8 mouse cellular contexts compared by ENCODE assay signal in the genomic region with DNA sequence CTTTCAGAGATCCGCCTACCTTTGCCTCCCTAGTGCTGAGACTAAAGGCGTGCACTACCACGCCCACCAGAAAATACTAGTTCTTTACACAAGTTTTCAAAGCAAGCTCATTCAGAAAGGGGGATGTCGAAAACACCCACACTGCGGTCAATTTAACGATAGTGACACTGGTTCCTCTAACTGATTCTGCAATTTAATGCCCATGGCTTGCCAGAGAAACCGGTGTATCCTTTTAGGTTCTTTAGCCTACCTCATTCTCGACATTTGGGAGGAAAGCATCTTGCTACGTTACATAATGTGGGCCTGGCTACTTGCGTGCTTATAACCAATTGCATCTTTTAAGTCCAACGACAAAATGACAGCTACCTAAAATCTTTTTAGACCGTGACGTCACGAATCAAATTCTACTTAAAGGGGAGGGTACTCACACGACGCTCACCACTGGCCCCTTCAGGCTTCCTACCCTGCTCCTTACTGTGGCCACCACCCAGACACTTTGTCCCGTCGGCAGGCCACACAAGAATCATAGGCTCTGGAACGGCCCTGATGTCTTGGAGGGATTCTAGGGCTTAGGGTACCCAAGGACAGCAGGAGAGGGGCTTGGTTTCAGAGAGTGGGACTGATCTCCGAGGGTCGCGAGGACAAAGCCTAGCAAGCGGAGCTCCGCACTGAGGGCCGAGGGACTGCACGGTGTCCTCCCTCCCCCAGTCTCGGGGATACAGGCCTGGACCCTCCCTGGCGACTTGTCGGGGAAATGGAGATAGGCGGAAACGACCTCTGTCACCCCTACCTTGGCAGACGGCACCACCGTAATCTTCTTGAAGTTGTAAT. TPM values are rescaled to one million over a fixed set of nuclear protein-coding genes. Genes with fewer than 3 reads are reported as not detected.
DNase-seq lines count a peak whose midpoint lies in the region; ATAC-seq and TF ChIP-seq lines count a peak whose summit lies in the region.

No protein-coding gene starts in this region.

- H3K4me1 ChIP-seq in heart, embryonic 14.5 days (ENCODE audit: control insufficient read depth in 2 of 2, insufficient read depth in 2 of 2, low read length in 2 of 2): peaks cover 4 to 15% of the 10 kb centered on the region in 2 experiments
- no peaks in the 10 kb centered on the region for H3K4me1 ChIP-seq in brown adipose tissue, adult 24 weeks (ENCODE audit: control insufficient read depth, insufficient read depth, insufficient read length, low read length)
- H3K4me1 ChIP-seq in hindbrain, embryonic 12.5 days: peaks cover 12% of the 10 kb centered on the region
- 0 out of 2 replicates have a peak, but pooled peaks cover 3% of the 10 kb centered on the region for H3K4me1 ChIP-seq in stomach, postnatal 0 days (replicated peaks; ENCODE audit: control insufficient read depth, insufficient read depth)

- H3K27me3 ChIP-seq in heart, embryonic 14.5 days (ENCODE audit: control insufficient read depth, insufficient read depth, low read length): no peaks in the 10 kb centered on the region
- H3K27me3 ChIP-seq in hindbrain, embryonic 12.5 days: no peaks in the 10 kb centered on the region
- no peaks in the 10 kb centered on the region for H3K27me3 ChIP-seq in stomach, postnatal 0 days (ENCODE audit: control insufficient read depth, insufficient read depth, low read length)

- H3K4me2 ChIP-seq in heart, embryonic 14.5 days (ENCODE audit: low read length): peak overlapping the region; percentile 81
- H3K4me2 ChIP-seq in hindbrain, embryonic 12.5 days (replicated peaks): peak overlapping the region; percentile 81
- H3K4me2 ChIP-seq in stomach, postnatal 0 days (replicated peaks; ENCODE audit: low read depth): peak overlapping the region; percentile 63

- TF ChIP-seq CTCF in stomach, postnatal 0 days (IDR thresholded peaks at IDR 0.05; ENCODE audit: low read depth): no peak

- peak; percentile 63 for ATAC-seq in heart, embryonic 14.5 days (ENCODE audit: insufficient number of reproducible peaks, insufficient read depth, low FRiP score, low read depth)
- peak; percentile 83 for ATAC-seq in hindbrain, embryonic 12.5 days (ENCODE audit: low FRiP score)
- ATAC-seq in stomach, postnatal 0 days (ENCODE audit: low FRiP score, low TSS enrichment): peak; percentile 46

- TF ChIP-seq EP300 in stomach, postnatal 0 days (optimal IDR thresholded peaks at IDR 0.05): no peak

- peak overlapping the region; percentile 73 to 77 for H3K4me3 ChIP-seq in heart, embryonic 14.5 days (ENCODE audit: control insufficient read depth in 1 of 2, insufficient read depth in 1 of 2, low read depth in 1 of 2, low read length in 2 of 2)
- H3K4me3 ChIP-seq in brown adipose tissue, adult 24 weeks (ENCODE audit: insufficient read depth, low read depth, low read length): peak overlapping the region; percentile 94
- peak overlapping the region; percentile 83 for H3K4me3 ChIP-seq in hindbrain, embryonic 12.5 days
- peak overlapping the region; percentile 74 for H3K4me3 ChIP-seq in stomach, postnatal 0 days (ENCODE audit: low read depth, low read length)

- H3K9me3 ChIP-seq in heart, embryonic 14.5 days (ENCODE audit: control insufficient read depth, low read length): no peaks in the 10 kb centered on the region
- no peaks in the 10 kb centered on the region for H3K9me3 ChIP-seq in hindbrain, embryonic 12.5 days (replicated peaks)
- no peaks in the 10 kb centered on the region for H3K9me3 ChIP-seq in stomach, postnatal 0 days (ENCODE audit: control insufficient read depth, low read length)

- H3K27ac ChIP-seq in heart, embryonic 14.5 days (replicated peaks in 1 of 2; ENCODE audit: control insufficient read depth in 1 of 2, insufficient read depth in 1 of 2, low read depth in 2 of 2, low read length in 2 of 2): peak overlapping the region; percentile 57 to 71
- peak overlapping the region; percentile 80 for H3K27ac ChIP-seq in brown adipose tissue, adult 24 weeks (replicated peaks; ENCODE audit: low read depth, low read length)
- H3K27ac ChIP-seq in hindbrain, embryonic 12.5 days: peak overlapping the region; percentile 45; the same call in 1 of the 2 replicates
- H3K27ac ChIP-seq in stomach, postnatal 0 days (replicated peaks): peak overlapping the region; percentile 56; the same call in 1 of the 2 replicates

- 2% methylated on average over 33 of the region's 33 CpGs for WGBS in heart, embryonic 14.5 days
- WGBS in hindbrain, embryonic 12.5 days: 4% methylated on average over 33 of the region's 33 CpGs
- 2% methylated on average over 33 of the region's 33 CpGs for WGBS in stomach, postnatal 0 days

- H3K36me3 ChIP-seq in heart, embryonic 14.5 days (ENCODE audit: control insufficient read depth, insufficient read depth, low read length): peaks cover 18% of the 10 kb centered on the region
- H3K36me3 ChIP-seq in hindbrain, embryonic 12.5 days: peaks cover 13% of the 10 kb centered on the region
- no peaks in the 10 kb centered on the region; the same call in 1 of the 2 replicates for H3K36me3 ChIP-seq in stomach, postnatal 0 days (ENCODE audit: control insufficient read depth, insufficient read depth, low read length)

- peak overlapping the region; percentile 87 for H3K9ac ChIP-seq in heart, embryonic 14.5 days (ENCODE audit: low read length)
- peak overlapping the region; percentile 77 for H3K9ac ChIP-seq in hindbrain, embryonic 12.5 days
- H3K9ac ChIP-seq in stomach, postnatal 0 days (ENCODE audit: low read length): peak overlapping the region; percentile 82

- no peak for DNase-seq in heart, adult 11 months
- peak; percentile 68 for DNase-seq in CD4-positive, CD25-positive, alpha-beta regulatory T cell, adult 2 months (ENCODE audit: low read depth, low spot score)
- DNase-seq in lung, postnatal 14 days: peak; percentile 1
- no peak for DNase-seq in stomach, postnatal 0 days (ENCODE audit: low spot score)
- DNase-seq in adrenal gland, adult 2 months: no peak

RNA-seq across cellular contexts. Expression of a gene that starts 0.5 kb away (rescaled TPM):
- 49.9 and 51.9 TPM in 2 replicates for polyA plus RNA-seq in heart, embryonic 14.5 days (2014; fragmentation: Nextera tagmentation; extraction: Ambion mirVana)
- 25.7 and 28.7 TPM in 2 replicates for polyA plus RNA-seq in brown adipose tissue, adult 24 weeks (2012; ENCODE audit: insufficient read depth, insufficient read length, missing spikeins)
- polyA plus RNA-seq in hindbrain, embryonic 12.5 days (2016; fragmentation: Nextera tagmentation; extraction: Ambion mirVana): 79.1 and 79.2 TPM in 2 replicates
- 43.5 and 50.0 TPM in 2 replicates for polyA plus RNA-seq in stomach, postnatal 0 days (2015; fragmentation: Nextera tagmentation; extraction: Ambion mirVana)
- total RNA-seq in adrenal gland, adult 2 months (2021): 10 to 100 TPM; 53.9 to 72.0 TPM
- polyA plus RNA-seq in adrenal gland, adult 2 months (2012; rRNA removed): 1.1 and 3.6 TPM in 2 replicates

RNA-seq across cellular contexts. Expression of a gene that starts 42.7 kb away (rescaled TPM):
- polyA plus RNA-seq in heart, embryonic 14.5 days (2014; fragmentation: Nextera tagmentation; extraction: Ambion mirVana): not detected in 2 replicates
- not detected in 2 replicates for polyA plus RNA-seq in brown adipose tissue, adult 24 weeks (2012; ENCODE audit: insufficient read depth, insufficient read length, missing spikeins)
- polyA plus RNA-seq in hindbrain, embryonic 12.5 days (2016; fragmentation: Nextera tagmentation; extraction: Ambion mirVana): not detected in 2 replicates
- polyA plus RNA-seq in stomach, postnatal 0 days (2015; fragmentation: Nextera tagmentation; extraction: Ambion mirVana): not detected in 2 replicates
- total RNA-seq in adrenal gland, adult 2 months (2021): not detected
- polyA plus RNA-seq in adrenal gland, adult 2 months (2012; rRNA removed): not detected in 2 replicates

RNA-seq across cellular contexts. Expression of a gene that starts 47.3 kb away (rescaled TPM):
- not detected in 2 replicates for polyA plus RNA-seq in heart, embryonic 14.5 days (2014; fragmentation: Nextera tagmentation; extraction: Ambion mirVana)
- not detected in 2 replicates for polyA plus RNA-seq in brown adipose tissue, adult 24 weeks (2012; ENCODE audit: insufficient read depth, insufficient read length, missing spikeins)
- not detected in 2 replicates for polyA plus RNA-seq in hindbrain, embryonic 12.5 days (2016; fragmentation: Nextera tagmentation; extraction: Ambion mirVana)
- not detected in 2 replicates for polyA plus RNA-seq in stomach, postnatal 0 days (2015; fragmentation: Nextera tagmentation; extraction: Ambion mirVana)
- total RNA-seq in adrenal gland, adult 2 months (2021): not detected
- not detected in 2 replicates for polyA plus RNA-seq in adrenal gland, adult 2 months (2012; rRNA removed)

Comparison
In these comparisons a context has a peak if more than half of its experiments do, and no peak if none do; other contexts are left out.
1. DNase-seq: peak in CD4-positive, CD25-positive, alpha-beta regulatory T cell, adult 2 months (single experiment) and lung, postnatal 14 days (single experiment); none in heart, adult 11 months (single experiment), stomach, postnatal 0 days (single experiment) and adrenal gland, adult 2 months (single experiment).
2. Peak in every context shown above with its lines, with median percentiles within 50 percentile points of each other: ATAC-seq, H3K27ac ChIP-seq, H3K4me2 ChIP-seq, H3K4me3 ChIP-seq and H3K9ac ChIP-seq.